ENCODE assay signal across 23 mouse cellular contexts in genomic region chr17:45996921-45997444, GRCm38 (mm10). TPM values are rescaled to one million over a fixed set of nuclear protein-coding genes. Genes with fewer than 3 reads are reported as not detected.
DNase-seq lines count a peak whose midpoint lies in the region; ATAC-seq and TF ChIP-seq lines count a peak whose summit lies in the region.
"Had no signal": no experiment of that assay in that cellular context is flagged by ENCODE, and none has a peak within 500 bp of the region (broad histone marks: within the 10 kb centered on the region; RNA-seq: fewer than 3 reads in every experiment).

No protein-coding gene starts in this region.

- H3K27me3 ChIP-seq in liver, adult 2 months (ENCODE audit: control insufficient read depth, insufficient read depth, low read length) = no peaks in the 10 kb centered on the region
- H3K27me3 ChIP-seq in liver, embryonic 12.5 days (replicated peaks) = no peaks in the 10 kb centered on the region
- H3K27me3 ChIP-seq in intestine, embryonic 14.5 days (replicated peaks; ENCODE audit: control insufficient read depth, insufficient read depth, low read length) = no peaks in the 10 kb centered on the region
- H3K27me3 ChIP-seq in intestine, embryonic 16.5 days (replicated peaks; ENCODE audit: control insufficient read depth, insufficient read depth, low read length) = no peaks in the 10 kb centered on the region
- H3K27me3 ChIP-seq in hindbrain, embryonic 10.5 days (ENCODE audit: insufficient read depth, poor library complexity, severe bottlenecking) = no peaks in the 10 kb centered on the region
- H3K27me3 ChIP-seq: midbrain, embryonic 12.5 days had no signal

- H3K79me2 ChIP-seq in liver, adult 2 months (ENCODE audit: control insufficient read depth, insufficient read depth, low read length) = no peaks in the 10 kb centered on the region

- no peak for TF ChIP-seq CTCF in liver, adult 2 months (IDR thresholded peaks at IDR 0.05; ENCODE audit: low read depth, low read length)

- H3K9me3 ChIP-seq in liver, embryonic 12.5 days (replicated peaks) = no peaks in the 10 kb centered on the region
- no peaks in the 10 kb centered on the region for H3K9me3 ChIP-seq in intestine, embryonic 14.5 days (ENCODE audit: control insufficient read depth, low read length)
- no peaks in the 10 kb centered on the region for H3K9me3 ChIP-seq in intestine, embryonic 16.5 days (ENCODE audit: control insufficient read depth, low read length)
- H3K9me3 ChIP-seq in hindbrain, embryonic 10.5 days = no peaks in the 10 kb centered on the region
- H3K9me3 ChIP-seq: midbrain, embryonic 12.5 days had no signal

- H3K9ac ChIP-seq in liver, adult 2 months (ENCODE audit: low read depth, low read length) = peak overlapping the region; percentile 28
- no peak overlapping the region for H3K9ac ChIP-seq in liver, embryonic 12.5 days
- no peak overlapping the region for H3K9ac ChIP-seq in intestine, embryonic 14.5 days (ENCODE audit: low read length)
- H3K9ac ChIP-seq in intestine, embryonic 16.5 days (ENCODE audit: low read depth, low read length) = 0 out of 2 replicates have a peak overlapping the region, but pooled peaks have one; percentile 33
- H3K9ac ChIP-seq: liver, embryonic 14.5 days; midbrain, embryonic 12.5 days had no signal

- peaks cover 33% of the 10 kb centered on the region for H3K4me1 ChIP-seq in liver, adult 2 months (ENCODE audit: control insufficient read depth, insufficient read depth, low read length)
- H3K4me1 ChIP-seq in liver, embryonic 12.5 days = peaks cover 5% of the 10 kb centered on the region
- peaks cover 9% of the 10 kb centered on the region for H3K4me1 ChIP-seq in intestine, embryonic 14.5 days (replicated peaks; ENCODE audit: control insufficient read depth, insufficient read depth, low read length)
- peaks cover 42% of the 10 kb centered on the region for H3K4me1 ChIP-seq in intestine, embryonic 16.5 days (ENCODE audit: control insufficient read depth, insufficient read depth, low read length)
- H3K4me1 ChIP-seq in hindbrain, embryonic 10.5 days (replicated peaks) = peaks cover 16% of the 10 kb centered on the region
- H3K4me1 ChIP-seq: midbrain, embryonic 12.5 days had no signal

- no peak for TF ChIP-seq POLR2A in liver, adult 2 months (IDR thresholded peaks at IDR 0.05; ENCODE audit: extremely low read depth, insufficient read depth, low read length)

- peak overlapping the region; percentile 67 for H3K27ac ChIP-seq in liver, adult 2 months (replicated peaks; ENCODE audit: insufficient read depth, low read depth, low read length)
- no peak overlapping the region for H3K27ac ChIP-seq in liver, embryonic 12.5 days
- H3K27ac ChIP-seq in intestine, embryonic 14.5 days (ENCODE audit: low read depth) = no peak overlapping the region
- peak overlapping the region; percentile 65 for H3K27ac ChIP-seq in intestine, embryonic 16.5 days (ENCODE audit: low read length)
- H3K27ac ChIP-seq in hindbrain, embryonic 10.5 days = no peak overlapping the region
- H3K27ac ChIP-seq: hindbrain, postnatal 0 days; layer of hippocampus, adult 2 months; liver, embryonic 14.5 days; midbrain, embryonic 12.5 days had no signal

- DNase-seq in liver, adult 2 months (ENCODE audit: extremely low read depth, low read depth, low spot score) = peak; percentile 97
- no peak for DNase-seq in intestine, embryonic 14.5 days (ENCODE audit: low spot score)
- DNase-seq in kidney, postnatal 36 days = peak; percentile 78 to 85
- no peak for DNase-seq in hindbrain, embryonic 10.5 days (ENCODE audit: low spot score)
- DNase-seq in left cerebral cortex, postnatal 36 days (ENCODE audit: low spot score in 2 of 2) = no peak
- DNase-seq: adrenal gland, adult 8-10 months; cerebellum, adult 9-10 months; gastrocnemius, postnatal 14 days; heart, adult 18-20 months; heart, postnatal 36 days; left cerebral cortex, postnatal 4 days; retina, postnatal 1 day; thymus, adult 18-20 months; thymus, postnatal 4 days had no signal

- ATAC-seq in liver, embryonic 12.5 days = no peak
- peak; percentile 70; the same call in 1 of the 2 replicates for ATAC-seq in intestine, embryonic 14.5 days (replicated peaks; ENCODE audit: low FRiP score, low TSS enrichment, low read depth)
- peak; percentile 71 for ATAC-seq in intestine, embryonic 16.5 days
- ATAC-seq in erythroblast, adult 5-6 weeks (replicated peaks; ENCODE audit: low FRiP score, poor library complexity, severe bottlenecking) = no peak
- ATAC-seq: forebrain, embryonic 14.5 days; hindbrain, postnatal 0 days had no signal

- H3K4me2 ChIP-seq in liver, embryonic 12.5 days = no peak overlapping the region
- no peak overlapping the region for H3K4me2 ChIP-seq in intestine, embryonic 14.5 days (ENCODE audit: low read length)
- no peak overlapping the region for H3K4me2 ChIP-seq in intestine, embryonic 16.5 days (ENCODE audit: low read depth, low read length)
- H3K4me2 ChIP-seq: midbrain, embryonic 12.5 days had no signal

- no peaks in the 10 kb centered on the region for H3K36me3 ChIP-seq in liver, adult 2 months (ENCODE audit: control insufficient read depth, insufficient read depth, low read length)
- H3K36me3 ChIP-seq in liver, embryonic 12.5 days = no peaks in the 10 kb centered on the region
- no peaks in the 10 kb centered on the region for H3K36me3 ChIP-seq in intestine, embryonic 14.5 days (ENCODE audit: control insufficient read depth, insufficient read depth, low read length)
- H3K36me3 ChIP-seq in intestine, embryonic 16.5 days (ENCODE audit: control insufficient read depth, insufficient read depth, low read length) = no peaks in the 10 kb centered on the region
- H3K36me3 ChIP-seq in hindbrain, embryonic 10.5 days = no peaks in the 10 kb centered on the region
- H3K36me3 ChIP-seq: midbrain, embryonic 12.5 days had no signal

- WGBS in liver, adult 2 months = 36% methylated on average over 9 of the region's 9 CpGs
- 76% methylated on average over 9 of the region's 9 CpGs for WGBS in liver, embryonic 12.5 days (ENCODE audit: insufficient replicate concordance)
- WGBS in intestine, embryonic 14.5 days = 64% methylated on average over 9 of the region's 9 CpGs
- 68% methylated on average over 9 of the region's 9 CpGs for WGBS in intestine, embryonic 16.5 days
- 86% methylated on average over 9 of the region's 9 CpGs for WGBS in hindbrain, embryonic 10.5 days

- no peak overlapping the region for H3K4me3 ChIP-seq in liver, adult 2 months (ENCODE audit: insufficient read depth, low read depth, low read length)
- H3K4me3 ChIP-seq in liver, embryonic 12.5 days = no peak overlapping the region
- no peak overlapping the region for H3K4me3 ChIP-seq in intestine, embryonic 14.5 days (ENCODE audit: low read depth, low read length)
- no peak overlapping the region for H3K4me3 ChIP-seq in intestine, embryonic 16.5 days (ENCODE audit: low read length)
- no peak overlapping the region for H3K4me3 ChIP-seq in hindbrain, embryonic 10.5 days
- H3K4me3 ChIP-seq: erythroblast, embryonic 14.5 days; layer of hippocampus, adult 2 months; midbrain, embryonic 12.5 days had no signal

- intact Hi-C loops in left cerebral cortex, postnatal 36 days (cut with DNase I) = no loop called here

RNA-seq across cellular contexts. Expression of gene Vegfa, which starts 35.2 kb away (rescaled TPM):
- total RNA-seq in liver, adult 2 months (2014; rRNA removed) = 120 TPM in 2 replicates
- 188 and 288 TPM in 2 replicates for polyA plus RNA-seq in liver, adult 2 months (2012; rRNA removed)
- 3.0 and 3.2 TPM in 2 replicates for polyA plus RNA-seq in liver, embryonic 12.5 days (2016; fragmentation: Nextera tagmentation; extraction: Ambion mirVana)
- 5.2 and 6.5 TPM in 2 replicates for polyA plus RNA-seq in intestine, embryonic 14.5 days (2014; fragmentation: Nextera tagmentation; extraction: Ambion mirVana)
- polyA plus RNA-seq in intestine, embryonic 16.5 days (2015; fragmentation: Nextera tagmentation; extraction: Ambion mirVana) = 2.7 and 3.3 TPM in 2 replicates
- 2.0 TPM in 2 replicates for polyA plus RNA-seq in hindbrain, embryonic 10.5 days (2016; fragmentation: Nextera tagmentation; extraction: Ambion mirVana)
- total RNA-seq in left cerebral cortex, postnatal 36 days (2021) = 100 to 1,000 TPM in 1 of 2 experiments, 10 to 100 TPM in 1; 70.0 to 117 TPM
- total RNA-seq in erythroblast, adult 5-6 weeks (2015; ENCODE audit: low replicate concordance) = 8.8 and 14.8 TPM in 2 replicates
- 5.7 and 11.3 TPM in 2 replicates for total RNA-seq in erythroblast, adult 5-6 weeks (2017; ENCODE audit: low replicate concordance)

Comparison
In these comparisons a context has a peak if more than half of its experiments do, and no peak if none do; other contexts are left out.
1. H3K27ac ChIP-seq: peak in liver, adult 2 months (single experiment) and intestine, embryonic 16.5 days (single experiment); none in liver, embryonic 12.5 days (single experiment), intestine, embryonic 14.5 days (single experiment) and hindbrain, embryonic 10.5 days (single experiment).
2. H3K9ac ChIP-seq: peak in liver, adult 2 months (single experiment) and intestine, embryonic 16.5 days (single experiment); none in liver, embryonic 12.5 days (single experiment) and intestine, embryonic 14.5 days (single experiment).
3. RNA of gene Vegfa, which starts 35.2 kb away (polyA plus RNA-seq): 188 to 288 TPM in liver, adult 2 months; 5.2 to 6.5 TPM in intestine, embryonic 14.5 days, 3.0 to 3.2 TPM in liver, embryonic 12.5 days, 2.7 to 3.3 TPM in intestine, embryonic 16.5 days and 2.0 TPM in hindbrain, embryonic 10.5 days; every median in the first group is over 10 times any median in the second.
4. DNase-seq: peak in liver, adult 2 months (single experiment) and kidney, postnatal 36 days (2 of 2); none in intestine, embryonic 14.5 days (single experiment), hindbrain, embryonic 10.5 days (single experiment) and left cerebral cortex, postnatal 36 days (0 of 2).
5. ATAC-seq: peak in intestine, embryonic 14.5 days (single experiment) and intestine, embryonic 16.5 days (single experiment); none in liver, embryonic 12.5 days (single experiment) and erythroblast, adult 5-6 weeks (single experiment).